Mouse (Mus musculus) kidney, postnatal 4 days (tissue): Measurements from ENCODE around the gene Csf2rb2.
A peak's percentile ranks its signal among the peaks of the same experiment; 100 is the strongest.

Experiments used
- DNase-seq, 2 experiments: peaks; one replicate each; pipeline ENCODE4 v3.0.0; 2021; ENCODE audit warnings: mixed read lengths in 2 of 2

Gene Csf2rb2

GRCm38 (mm10) chr15:78254751-78255150 is 50.8 kb downstream of the Csf2rb2 start:
- peak; percentile 73 to 82 for DNase-seq

DNA sequence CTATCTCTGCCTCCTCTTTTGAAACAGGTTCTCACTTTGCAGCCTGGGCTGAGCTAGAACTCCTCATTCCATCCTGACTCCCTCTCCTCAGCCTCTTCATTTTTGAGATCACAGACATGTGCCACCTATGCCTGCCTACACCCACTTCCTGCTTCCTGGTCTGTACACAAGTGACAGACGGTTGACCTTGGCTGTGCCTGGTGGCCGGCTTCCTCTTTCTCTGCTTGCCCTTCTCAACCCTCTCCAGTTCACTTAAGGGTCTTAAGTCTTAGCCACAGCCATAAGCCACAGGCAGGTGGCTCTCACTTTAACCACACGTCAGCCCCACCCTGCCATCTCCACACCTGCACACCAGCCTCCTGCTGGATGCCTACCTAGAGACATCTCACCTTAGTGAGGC is 57.1 kb downstream of the Csf2rb2 start:
- DNase-seq, result no peak

GRCm38 (mm10) chr15:78247659-78248058 is 57.9 kb downstream of the Csf2rb2 start:
- DNase-seq, result no peak

DNA sequence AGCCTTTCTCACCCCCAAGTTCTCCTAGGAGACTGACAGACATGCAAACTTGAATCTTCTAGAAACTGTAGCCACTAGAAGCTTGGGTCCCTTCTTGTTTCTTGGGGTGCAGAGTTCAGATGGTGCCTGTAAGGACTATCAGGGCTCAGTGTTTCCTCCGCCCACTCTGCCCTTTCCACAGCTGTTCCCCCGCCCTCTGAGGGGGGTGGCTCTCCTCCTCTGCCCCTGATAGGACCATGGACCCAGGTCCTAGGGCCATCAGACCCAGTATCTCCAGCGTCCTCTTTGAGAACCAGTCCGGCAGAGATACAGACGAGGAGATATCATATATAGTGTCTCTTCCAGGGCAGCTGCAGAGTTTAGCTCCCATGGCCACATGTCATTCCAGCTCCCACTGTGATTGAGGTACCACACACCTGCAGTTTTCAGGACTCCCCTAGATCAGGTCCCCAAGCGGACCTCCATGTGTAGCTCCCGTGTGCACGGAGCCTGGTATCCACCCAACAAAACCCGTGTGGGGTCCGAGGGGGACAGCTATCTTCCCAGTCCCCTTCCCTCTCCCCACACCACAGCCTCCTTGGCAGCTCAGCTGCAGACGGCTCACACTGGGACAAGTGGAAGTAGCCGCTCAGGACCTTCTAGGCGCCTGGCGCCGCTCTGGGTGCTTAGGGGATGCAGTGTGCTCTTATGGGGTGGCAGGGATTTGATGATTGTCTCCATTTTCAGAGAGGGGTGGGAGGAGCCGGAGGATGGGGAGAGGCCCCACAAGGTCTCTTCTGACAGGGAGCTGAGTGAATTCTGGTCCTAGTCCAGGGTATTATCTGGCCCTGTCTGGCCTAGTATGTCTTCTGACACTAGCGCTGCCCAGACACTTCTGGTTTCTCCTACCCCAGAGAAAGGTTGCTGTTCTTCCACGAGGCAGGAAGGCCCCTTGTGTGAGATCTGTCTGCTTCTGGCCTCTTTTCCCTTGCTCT is 59.1 kb downstream of the Csf2rb2 start:
- no peak for DNase-seq

GRCm38 (mm10) chr15:78244695-78245492 is 60.6 kb downstream of the Csf2rb2 start, which contains the start of gene Ncf4:
Gene Ncf4, plus strand, starts transcription at chr15:78244801.
- DNase-seq, result no peak

DNA sequence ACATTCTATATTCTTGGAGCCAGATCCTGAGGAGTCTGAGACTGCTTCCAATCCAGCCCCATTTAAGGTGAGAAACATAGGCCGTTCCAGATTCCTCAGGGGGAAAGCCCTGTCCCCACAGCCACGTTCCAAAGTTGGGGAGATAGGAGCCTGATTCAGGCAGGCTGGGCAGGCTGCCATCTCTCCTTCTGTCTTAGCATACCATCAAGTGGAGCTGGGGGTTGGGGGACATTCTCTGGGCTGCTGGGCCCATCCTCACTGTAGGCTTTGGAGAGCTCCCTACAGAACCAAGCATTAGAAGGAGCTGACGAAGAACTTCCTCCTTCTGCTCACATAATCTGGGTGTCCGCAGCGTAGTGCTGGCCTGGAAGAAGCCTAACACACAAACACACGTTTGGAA is 61.7 kb downstream of the Csf2rb2 start:
- peak in 1 of 2 experiments; percentile 29 for DNase-seq

GRCm38 (mm10) chr15:78243061-78243460 is 62.5 kb downstream of the Csf2rb2 start:
- no peak for DNase-seq

DNA sequence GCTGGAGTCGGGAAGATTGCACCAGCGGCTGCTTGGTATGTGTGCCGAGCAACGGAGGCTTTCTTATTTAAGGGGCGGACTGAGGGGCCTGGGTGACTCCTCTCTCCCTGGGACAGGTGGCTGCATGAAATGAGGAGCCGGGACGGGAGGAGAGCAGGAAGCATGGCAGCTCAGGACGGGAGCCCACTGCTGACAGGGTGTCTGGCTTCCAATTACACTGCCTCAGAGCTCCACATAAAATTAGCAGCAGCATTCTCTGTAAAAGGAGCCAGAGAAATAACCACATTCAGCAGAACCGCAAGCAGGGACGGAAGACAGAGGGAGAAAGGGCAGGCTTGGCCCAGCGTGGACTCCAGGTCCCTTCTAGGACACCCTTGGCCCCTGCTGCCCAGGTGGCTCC is 64.2 kb downstream of the Csf2rb2 start:
- DNase-seq, result no peak

DNA sequence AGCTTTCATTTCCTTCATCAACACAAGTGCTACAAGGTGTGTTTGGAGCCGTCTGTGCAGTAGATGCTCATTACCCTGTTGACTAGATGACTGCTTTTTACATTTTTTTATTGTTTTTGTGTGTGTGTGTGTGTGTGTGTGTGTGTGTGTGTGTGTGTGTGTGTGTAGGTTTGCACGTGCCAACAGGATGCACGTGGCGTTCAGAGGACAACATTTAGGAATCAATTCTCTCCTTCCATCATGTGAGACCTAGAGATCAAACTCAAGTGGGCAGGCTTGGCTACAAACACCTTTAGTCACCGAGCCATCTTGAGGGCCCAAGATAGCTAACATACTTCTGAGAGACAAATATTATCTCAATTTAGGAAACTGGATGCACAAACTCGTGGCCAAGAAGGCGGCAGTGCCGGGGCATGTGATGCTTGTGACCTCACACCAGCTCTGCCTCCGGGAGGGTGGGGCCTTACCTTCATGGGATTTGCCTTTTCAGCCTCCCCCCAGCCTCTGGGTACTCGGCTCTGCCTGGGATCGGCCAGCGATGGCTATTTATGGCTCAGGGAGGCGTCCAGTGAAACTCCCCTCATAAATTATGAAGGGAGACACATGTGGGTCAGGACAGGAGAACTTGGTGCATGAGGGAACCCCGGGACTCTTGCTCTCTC is 65.4 kb downstream of the Csf2rb2 start:
- DNase-seq, result no peak

GRCm38 (mm10) chr15:78239453-78239852 is 66.1 kb downstream of the Csf2rb2 start:
- peak; percentile 73 to 75 for DNase-seq

GRCm38 (mm10) chr15:78234823-78235509 is 70.6 kb downstream of the Csf2rb2 start:
- no peak for DNase-seq
